Mouse (Mus musculus): ENCODE measurements around the gene Kctd2.
"Not testable (repeated sequence)": the region's sequence is repeated elsewhere in the genome, so short reads cannot be mapped to it uniquely, and the experiment has no call there.

The Kctd2 gene

GRCm38 (mm10) chr11:115475025-115475757 is 55.3 kb downstream of the Kctd2 start, which contains the start of gene Armc7:
Gene Armc7 (plus strand): TSS chr11:115475667.
- DNase-seq: peak; percentile 95

DNA sequence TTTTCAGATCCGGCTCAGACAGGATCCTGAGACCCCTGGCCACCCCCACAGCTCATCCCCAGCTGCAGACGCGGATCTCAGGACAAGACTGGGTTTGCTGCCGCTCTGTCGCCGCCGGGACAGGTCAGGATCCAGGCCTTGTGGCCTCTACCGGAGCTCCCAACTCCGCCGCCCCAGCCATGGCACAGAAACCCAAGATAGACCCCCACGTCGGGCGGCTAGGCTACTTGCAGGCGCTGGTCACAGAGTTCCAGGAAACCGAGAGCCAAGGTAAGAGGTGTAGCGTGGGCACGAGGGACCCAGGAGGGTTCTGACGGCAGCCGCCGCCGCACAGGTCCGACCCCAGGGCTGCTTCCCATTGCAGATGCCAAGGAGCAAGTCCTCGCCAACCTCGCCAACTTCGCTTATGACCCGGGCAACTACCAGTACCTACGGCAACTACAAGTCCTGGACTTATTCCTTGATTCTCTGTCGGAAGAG is 55.9 kb downstream of the Kctd2 start:
- no peak for DNase-seq

DNA sequence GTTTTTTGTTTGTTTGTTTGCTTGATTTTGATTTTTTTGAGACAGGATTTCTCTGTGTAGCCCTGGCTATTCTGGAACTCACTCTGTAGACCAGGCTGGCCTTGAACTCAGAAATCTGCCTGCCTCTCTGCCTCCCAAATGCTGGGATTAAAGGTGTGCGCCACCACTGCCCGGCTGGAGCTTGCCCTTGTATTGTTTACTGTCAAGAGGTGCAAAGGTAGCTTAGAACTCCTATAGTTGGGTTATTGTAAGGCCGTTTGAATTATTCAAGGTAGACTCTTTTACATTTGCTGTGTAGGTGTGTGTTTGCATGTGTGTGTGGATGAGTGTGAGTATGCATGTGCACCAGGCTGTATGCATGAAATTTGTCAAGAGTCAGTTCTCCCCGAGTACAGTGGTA is 56.7 kb downstream of the Kctd2 start:
- not testable (repeated sequence) for DNase-seq

DNA sequence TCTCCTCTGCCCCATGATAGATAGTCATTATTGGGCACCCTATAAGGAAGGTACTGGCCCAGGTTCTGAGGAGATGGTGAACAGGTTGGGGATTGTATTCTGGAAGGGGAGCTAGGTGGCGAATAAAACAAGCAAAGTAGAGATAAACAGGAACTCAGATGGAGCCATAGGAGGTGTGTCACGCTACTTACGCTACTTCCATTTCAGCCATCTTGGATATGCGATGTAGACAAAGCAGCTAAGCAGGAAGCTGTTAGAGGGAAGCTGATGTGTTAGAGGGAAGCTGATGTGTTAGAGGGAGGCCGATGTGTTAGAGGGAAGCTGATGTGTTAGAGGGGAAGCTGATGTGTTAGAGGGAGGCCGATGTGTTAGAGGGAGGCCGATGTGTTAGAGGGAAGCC is 57.5 kb downstream of the Kctd2 start:
- not testable (repeated sequence) for DNase-seq

- DNase-seq: no peak
These were observed 58.5 kb downstream of the Kctd2 start for GRCm38 (mm10) chr11:115478296-115478938.
